Mouse (Mus musculus) neural tube, embryonic 13.5 days (tissue): Measurements from ENCODE around the gene Smok3b. TPM values are rescaled to one million over a fixed set of nuclear protein-coding genes. Genes with fewer than 3 reads are reported as not detected.
A peak's percentile ranks its signal among the peaks of the same experiment; 100 is the strongest.
"Not testable (repeated sequence)": the region's sequence is repeated elsewhere in the genome, so short reads cannot be mapped to it uniquely, and the experiment has no call there.

Source experiments
- ATAC-seq: fragments of 200-750 bp; cut with Nextera tagmentation; 2 replicates; pipeline ENCODE4 v1.8.0; 2017; ENCODE audit warnings: low read depth, mild to moderate bottlenecking, moderate TSS enrichment, moderate library complexity
- H3K27ac ChIP-seq: fragments of 300-500 bp; sonication (generic); replicated peaks from 2 replicates; pipeline ENCODE4 v1.5.1; 2015; ENCODE audit warnings: moderate library complexity, mild to moderate bottlenecking, inconsistent platforms
- H3K27me3 ChIP-seq: fragments of 300-500 bp; sonication (generic); 2 replicates; pipeline ENCODE4 v1.6.1; 2015; ENCODE audit warnings: mild to moderate bottlenecking, inconsistent platforms
- H3K36me3 ChIP-seq: fragments of 300-500 bp; sonication (generic); 2 replicates; pipeline ENCODE4 v1.6.1; 2015; ENCODE audit warnings: mild to moderate bottlenecking, inconsistent platforms
- H3K4me1 ChIP-seq: fragments of 300-500 bp; sonication (generic); replicated peaks from 2 replicates; pipeline ENCODE4 v1.6.1; 2015; ENCODE audit warnings: inconsistent platforms
- H3K4me2 ChIP-seq: fragments of 300-500 bp; sonication (generic); 2 replicates; pipeline ENCODE4 v1.6.1; 2015; ENCODE audit warnings: inconsistent platforms, mild to moderate bottlenecking, moderate library complexity
- H3K4me3 ChIP-seq: fragments of 300-500 bp; sonication (generic); 2 replicates; pipeline ENCODE4 v1.5.1; 2015; ENCODE audit warnings: mild to moderate bottlenecking, inconsistent platforms
- H3K9ac ChIP-seq: fragments of 300-500 bp; sonication (generic); 2 replicates; pipeline ENCODE4 v1.6.1; 2015; ENCODE audit warnings: moderate library complexity, mild to moderate bottlenecking, inconsistent platforms
- H3K9me3 ChIP-seq: fragments of 300-500 bp; sonication (generic); 2 replicates; pipeline ENCODE4 v1.6.1; 2016; ENCODE audit warnings: inconsistent platforms
- WGBS: fragments of 180-500 bp; shearing (Covaris S2); methylation state at CpG from one replicate; pipeline ENCODE4 v1.1.7; 2015; 5-methylcytosine and 5-hydroxymethylcytosine counted together
- polyA plus RNA-seq: library from polyadenylated mRNA; unstranded; fragments of >200 nt; fragmentation: Nextera tagmentation; extraction: Ambion mirVana; gene quantifications from 2 replicates; pipeline ENCODE4 v1.2.1, GENCODE M21; 2015

The Smok3b gene
- polyA plus RNA-seq, 1 experiment from 2014 or later = not detected

GRCm38 (mm10) chr5:138019577-138019976 is 1.7 kb upstream of the Smok3b start:
- 90% methylated on average over 3 of the region's 4 CpGs for WGBS
- not testable (repeated sequence) for H3K4me1 ChIP-seq, ATAC-seq, H3K4me2 ChIP-seq, H3K36me3 ChIP-seq, H3K9ac ChIP-seq, H3K4me3 ChIP-seq, H3K27ac ChIP-seq, H3K9me3 ChIP-seq, H3K27me3 ChIP-seq

- not testable (repeated sequence) for ATAC-seq, H3K9ac ChIP-seq, H3K27ac ChIP-seq, H3K27me3 ChIP-seq, H3K9me3 ChIP-seq, H3K36me3 ChIP-seq, H3K4me2 ChIP-seq, H3K4me3 ChIP-seq, H3K4me1 ChIP-seq
- no CpG with 5 or more reads among the region's 5 CpGs for WGBS
Observed at GRCm38 (mm10) chr5:138052894-138053293, 31.7 kb downstream of the Smok3b start, which contains the start of gene Smok3c. TSS of gene Smok3c (plus strand) at chr5:138053194.

DNA sequence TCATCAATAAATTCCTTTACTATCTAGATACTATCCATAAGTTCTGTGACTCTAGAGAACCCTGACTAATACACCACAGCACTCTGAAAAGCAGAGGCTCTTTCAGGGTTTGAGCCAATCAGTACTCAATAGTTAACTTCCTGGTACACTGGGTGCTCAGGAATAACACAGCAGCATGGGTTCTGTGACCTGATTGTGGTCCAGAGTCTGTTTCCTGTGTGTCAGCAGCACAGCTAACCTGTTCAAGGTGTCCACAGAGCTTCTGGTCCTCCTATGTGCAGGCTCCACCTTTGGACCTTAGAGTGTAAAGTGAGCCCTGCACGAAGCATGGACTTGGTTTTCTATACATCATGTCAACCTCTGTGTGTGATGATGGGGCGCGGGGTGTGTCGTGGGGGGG is 52.6 kb downstream of the Smok3b start:
- ATAC-seq = no peak
- H3K27me3 ChIP-seq = no peaks in the 10 kb centered on the region
- H3K9ac ChIP-seq = no peak overlapping the region
- H3K4me2 ChIP-seq = no peak overlapping the region
- H3K36me3 ChIP-seq = no peaks in the 10 kb centered on the region
- no peaks in the 10 kb centered on the region for H3K9me3 ChIP-seq
- H3K4me3 ChIP-seq = no peak overlapping the region
- H3K27ac ChIP-seq = no peak overlapping the region
- 88% methylated on average over 4 of the region's 4 CpGs for WGBS
- H3K4me1 ChIP-seq = no peaks in the 10 kb centered on the region

DNA sequence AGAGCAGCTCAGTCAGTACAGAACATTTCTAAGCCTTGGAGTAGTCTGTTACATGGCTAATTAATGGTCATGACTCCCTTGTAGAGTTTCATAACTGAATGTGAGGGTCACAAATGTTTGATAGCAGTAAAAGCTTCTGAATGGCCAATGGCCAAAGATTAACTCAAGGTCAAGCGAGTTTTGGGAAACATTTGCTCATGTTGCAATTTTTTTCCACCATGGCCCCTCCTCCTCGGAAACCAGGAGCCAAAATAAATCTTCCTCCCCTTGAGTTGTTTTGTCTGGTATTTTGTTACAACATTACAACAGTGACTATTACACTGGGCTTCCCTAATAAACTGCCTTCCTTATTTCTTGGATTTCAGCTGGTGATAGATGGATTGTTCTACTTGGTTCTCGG is 54.5 kb downstream of the Smok3b start:
- 77% methylated on average over 3 of the region's 3 CpGs for WGBS
- Histone ChIP-seq H3K27ac (no peak overlapping the region), H3K36me3 (no peaks in the 10 kb centered on the region), H3K4me1 (no peaks in the 10 kb centered on the region), H3K4me3 (no peak overlapping the region), H3K27me3 (no peaks in the 10 kb centered on the region), H3K9me3 (no peaks in the 10 kb centered on the region), H3K4me2 (no peak overlapping the region), H3K9ac (no peak overlapping the region)
- no peak for ATAC-seq

GRCm38 (mm10) chr5:138076148-138076547 is 54.9 kb downstream of the Smok3b start:
- H3K9me3 ChIP-seq = no peaks in the 10 kb centered on the region
- no peak overlapping the region for H3K4me2 ChIP-seq
- H3K9ac ChIP-seq = no peak overlapping the region
- H3K4me3 ChIP-seq = no peak overlapping the region
- no peak overlapping the region for H3K27ac ChIP-seq
- WGBS = 60% methylated on average over 2 of the region's 2 CpGs
- H3K36me3 ChIP-seq = no peaks in the 10 kb centered on the region
- no peaks in the 10 kb centered on the region for H3K27me3 ChIP-seq
- no peak for ATAC-seq
- H3K4me1 ChIP-seq = no peaks in the 10 kb centered on the region

DNA sequence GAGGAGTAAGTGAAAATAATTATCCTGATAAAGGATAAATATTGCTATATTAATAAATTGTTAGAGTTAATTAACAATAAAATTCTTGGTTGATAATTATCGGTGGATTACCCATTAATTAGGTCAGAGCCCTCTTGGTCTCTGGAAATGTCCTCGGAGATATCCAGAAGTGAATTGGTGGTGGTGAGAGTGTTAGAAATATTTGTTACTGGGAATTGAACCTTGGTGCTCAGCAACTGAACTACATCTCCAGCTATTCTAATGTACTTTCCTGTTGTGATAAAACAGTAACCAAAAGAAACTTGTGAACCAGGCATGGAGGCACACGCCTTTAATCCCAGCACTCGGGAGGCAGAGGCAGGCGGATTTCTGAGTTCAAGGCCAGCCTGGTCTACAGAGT is 59.2 kb downstream of the Smok3b start:
- no peaks in the 10 kb centered on the region for H3K9me3 ChIP-seq
- H3K4me3 ChIP-seq = no peak overlapping the region
- H3K36me3 ChIP-seq = no peaks in the 10 kb centered on the region
- H3K27me3 ChIP-seq = no peaks in the 10 kb centered on the region
- H3K9ac ChIP-seq = no peak overlapping the region
- no peak overlapping the region for H3K27ac ChIP-seq
- no peak overlapping the region for H3K4me2 ChIP-seq
- no peak for ATAC-seq
- WGBS = 92% methylated on average over 5 of the region's 5 CpGs
- no peaks in the 10 kb centered on the region for H3K4me1 ChIP-seq

DNA sequence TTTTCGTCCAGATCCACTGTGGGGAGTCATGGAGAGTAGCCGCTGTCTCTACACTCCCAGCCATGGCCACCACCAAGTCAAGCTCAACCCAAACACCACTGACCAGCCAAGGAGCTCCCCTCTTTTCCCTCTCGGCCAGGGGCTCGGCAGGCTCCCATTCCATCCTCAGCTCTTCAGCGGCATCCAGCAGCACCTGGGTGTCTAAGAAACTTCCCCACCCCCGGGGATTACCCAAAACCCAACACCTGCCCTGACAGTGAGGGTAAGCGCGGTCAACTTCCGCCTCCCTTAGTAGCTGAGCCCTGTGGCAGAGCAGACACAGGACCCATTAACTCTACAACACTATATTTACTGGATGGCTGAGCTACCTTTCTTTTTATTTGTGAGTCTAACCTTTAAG is 60.2 kb downstream of the Smok3b start:
- Histone ChIP-seq H3K4me2 (no peak overlapping the region), H3K4me3 (no peak overlapping the region), H3K9ac (no peak overlapping the region), H3K27ac (no peak overlapping the region), H3K9me3 (no peaks in the 10 kb centered on the region), H3K36me3 (no peaks in the 10 kb centered on the region), H3K4me1 (peaks cover 7% of the 10 kb centered on the region), H3K27me3 (no peaks in the 10 kb centered on the region)
- ATAC-seq = no peak
- WGBS = 86% methylated on average over 9 of the region's 9 CpGs

GRCm38 (mm10) chr5:138083318-138083900 is 62.2 kb downstream of the Smok3b start:
- H3K4me1 ChIP-seq = peaks cover 26% of the 10 kb centered on the region
- no peak for ATAC-seq
- peaks cover 15% of the 10 kb centered on the region for H3K36me3 ChIP-seq
- 68% methylated on average over 2 of the region's 2 CpGs for WGBS
- H3K27me3 ChIP-seq = no peaks in the 10 kb centered on the region
- no peaks in the 10 kb centered on the region for H3K9me3 ChIP-seq
- no peak overlapping the region for H3K27ac ChIP-seq
- no peak overlapping the region for H3K4me2 ChIP-seq
- H3K4me3 ChIP-seq = no peak overlapping the region
- no peak overlapping the region for H3K9ac ChIP-seq

DNA sequence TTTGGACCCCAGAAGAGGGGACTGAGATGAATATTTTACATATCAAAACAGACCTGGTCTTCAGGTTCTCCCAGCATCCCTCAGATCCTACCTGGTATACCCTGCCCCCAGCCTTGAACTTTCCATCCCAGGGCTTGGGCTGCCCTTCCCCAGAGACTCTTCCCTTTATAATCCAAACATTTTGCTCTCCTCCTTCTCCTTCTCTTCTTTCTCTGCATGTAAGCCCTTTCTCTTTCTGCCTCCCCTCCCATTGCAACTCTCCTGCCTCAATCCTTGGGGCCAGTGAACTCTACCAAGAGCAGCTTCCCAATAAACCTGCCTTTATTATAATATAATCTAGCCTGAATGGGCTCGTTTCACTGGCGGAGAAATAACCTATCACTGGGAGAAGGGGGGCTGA is 62.7 kb downstream of the Smok3b start:
- H3K4me2 ChIP-seq = no peak overlapping the region
- peaks cover 18% of the 10 kb centered on the region for H3K36me3 ChIP-seq
- ATAC-seq = no peak
- H3K9me3 ChIP-seq = no peaks in the 10 kb centered on the region
- no peaks in the 10 kb centered on the region for H3K27me3 ChIP-seq
- 97% methylated on average over 2 of the region's 2 CpGs for WGBS
- no peak overlapping the region for H3K9ac ChIP-seq
- H3K4me3 ChIP-seq = no peak overlapping the region
- no peak overlapping the region for H3K27ac ChIP-seq
- H3K4me1 ChIP-seq = peaks cover 32% of the 10 kb centered on the region

GRCm38 (mm10) chr5:138084507-138084906 is 63.3 kb downstream of the Smok3b start:
- Histone ChIP-seq H3K27ac (no peak overlapping the region), H3K4me2 (peak overlapping the region; percentile 87), H3K9ac (peak overlapping the region; percentile 99), H3K4me3 (peak overlapping the region; percentile 95), H3K4me1 (peaks cover 37% of the 10 kb centered on the region), H3K36me3 (peaks cover 19% of the 10 kb centered on the region), H3K27me3 (no peaks in the 10 kb centered on the region), H3K9me3 (no peaks in the 10 kb centered on the region)
- 67% methylated on average over 2 of the region's 2 CpGs for WGBS
- peak; percentile 37; the same call in 1 of the 2 replicates for ATAC-seq

GRCm38 (mm10) chr5:138084996-138085395 is 63.8 kb downstream of the Smok3b start, which contains the start of gene Zkscan1:
TSS of gene Zkscan1 (plus strand) at chr5:138085084.
- H3K9ac ChIP-seq = peak within 1 kb of the TSS; percentile 99
- ATAC-seq = peak; percentile 95
- H3K4me1 ChIP-seq = peaks cover 37% of the 10 kb centered on the region
- H3K4me3 ChIP-seq = peak within 1 kb of the TSS; percentile 95
- WGBS = under 1% methylated on average over 27 of the region's 27 CpGs
- no peaks in the 10 kb centered on the region for H3K27me3 ChIP-seq
- peaks cover 19% of the 10 kb centered on the region for H3K36me3 ChIP-seq
- peak within 1 kb of the TSS; percentile 95 for H3K27ac ChIP-seq
- H3K4me2 ChIP-seq = peak within 1 kb of the TSS; percentile 87
- H3K9me3 ChIP-seq = no peaks in the 10 kb centered on the region

DNA sequence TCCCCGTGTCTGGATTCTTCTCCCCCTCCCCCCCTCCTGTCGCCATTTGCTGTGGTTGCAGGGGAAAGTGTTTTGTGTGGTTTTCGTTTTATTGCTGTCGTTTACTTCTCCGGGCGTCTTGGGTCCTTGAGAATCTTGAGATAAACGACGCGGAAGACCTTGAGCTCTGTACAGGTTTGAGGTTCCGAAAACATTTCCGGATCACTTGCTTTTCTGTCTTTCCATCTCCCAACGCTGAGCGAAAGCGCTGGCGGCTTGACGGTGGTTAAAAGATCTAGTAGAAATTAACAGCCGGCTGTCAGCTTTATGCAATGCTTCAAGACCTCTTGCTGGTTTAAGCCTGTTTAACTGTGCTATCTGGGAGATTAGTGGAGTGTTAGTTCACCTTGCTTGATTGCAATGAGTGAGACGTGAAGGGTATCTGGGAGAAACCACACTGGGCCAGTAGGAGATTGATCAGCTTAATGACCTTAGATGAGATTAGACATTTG is 64.2 kb downstream of the Smok3b start:
- Histone ChIP-seq H3K36me3 (peaks cover 19% of the 10 kb centered on the region), H3K4me3 (peak overlapping the region; percentile 95), H3K9ac (peak overlapping the region; percentile 99), H3K27ac (peak overlapping the region; percentile 95), H3K9me3 (no peaks in the 10 kb centered on the region), H3K4me1 (peaks cover 37% of the 10 kb centered on the region), H3K4me2 (peak overlapping the region; percentile 87), H3K27me3 (no peaks in the 10 kb centered on the region)
- 0% methylated on average over 18 of the region's 18 CpGs for WGBS
- ATAC-seq = peak; percentile 40

DNA sequence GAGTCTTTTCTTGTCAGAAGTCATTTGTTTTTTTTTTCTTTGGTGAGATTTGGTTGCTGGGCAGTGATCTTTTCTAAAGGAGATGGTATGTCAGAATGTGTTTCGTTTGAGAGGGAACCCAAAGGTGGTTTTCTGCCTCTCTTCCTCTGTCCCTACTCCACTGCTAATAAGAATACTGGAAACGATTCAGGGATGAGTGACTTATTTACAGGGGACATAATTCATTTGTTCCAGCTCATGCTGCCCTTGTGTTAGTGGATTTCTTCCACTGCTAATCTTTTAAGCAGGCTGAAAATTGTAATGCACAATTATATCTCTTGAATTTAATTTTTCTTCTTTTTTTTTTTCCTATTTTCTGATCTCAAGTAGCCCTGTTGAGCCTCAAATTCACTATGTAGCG is 65.6 kb downstream of the Smok3b start:
- ATAC-seq = no peak
- whole genome bisulfite sequencing = 69% methylated on average over 3 of the region's 3 CpGs
- Histone ChIP-seq H3K27ac (no peak overlapping the region), H3K27me3 (no peaks in the 10 kb centered on the region), H3K4me3 (peak overlapping the region; percentile 95), H3K9me3 (no peaks in the 10 kb centered on the region), H3K4me2 (peak overlapping the region; percentile 87), H3K4me1 (peaks cover 37% of the 10 kb centered on the region), H3K9ac (peak overlapping the region; percentile 99), H3K36me3 (peaks cover 19% of the 10 kb centered on the region)
